Mouse (Mus musculus) lung, postnatal 0 days (tissue): ENCODE data around the gene Celsr2.

Source experiments
- CTCF ChIP-seq: IDR thresholded peaks from 2 replicates; pipeline ENCODE4 v1.5.1; 2016; ENCODE audit warnings: antibody characterized with exemption, mild to moderate bottlenecking
- EP300 ChIP-seq: IDR thresholded peaks from 2 replicates; pipeline ENCODE4 v1.6.1; 2016; ENCODE audit warnings: antibody characterized with exemption, mild to moderate bottlenecking, control low read depth

GRCm38 (mm10) chr3:108378875-108379663 lies 36.3 kb downstream of the Celsr2 start:
- TF ChIP-seq CTCF (no peak), EP300 (no peak)
